Mouse (Mus musculus) forebrain, embryonic 13.5 days (tissue): ENCODE data around the gene Gadd45b. TPM values are rescaled to one million over a fixed set of nuclear protein-coding genes. Genes with fewer than 3 reads are reported as not detected.

Experiments used
- ATAC-seq: fragments of 200-750 bp; cut with Nextera tagmentation; 2 replicates; pipeline ENCODE4 v1.8.0; 2017
- H3K27ac ChIP-seq: fragments of 300-500 bp; sonication (generic); 2 replicates; pipeline ENCODE4 v1.5.1; 2015; ENCODE audit warnings: inconsistent platforms, mild to moderate bottlenecking, moderate library complexity
- H3K27me3 ChIP-seq: fragments of 300-500 bp; sonication (generic); 2 replicates; pipeline ENCODE4 v1.6.1; 2015; ENCODE audit warnings: mild to moderate bottlenecking, inconsistent platforms
- H3K36me3 ChIP-seq: fragments of 300-500 bp; sonication (generic); 2 replicates; pipeline ENCODE4 v1.6.1; 2015; ENCODE audit warnings: mild to moderate bottlenecking, inconsistent platforms; ENCODE audit not compliant: poor library complexity, severe bottlenecking
- H3K4me1 ChIP-seq: fragments of 300-500 bp; sonication (generic); 2 replicates; pipeline ENCODE4 v1.6.1; 2015; ENCODE audit warnings: inconsistent platforms
- H3K4me2 ChIP-seq: fragments of 300-500 bp; sonication (generic); 2 replicates; pipeline ENCODE4 v1.6.1; 2015; ENCODE audit warnings: inconsistent platforms, mild to moderate bottlenecking, moderate library complexity
- H3K4me3 ChIP-seq: fragments of 300-500 bp; sonication (generic); 2 replicates; pipeline ENCODE4 v1.5.1; 2015; ENCODE audit warnings: mild to moderate bottlenecking, inconsistent platforms
- H3K9ac ChIP-seq: fragments of 300-500 bp; sonication (generic); 2 replicates; pipeline ENCODE4 v1.6.1; 2015; ENCODE audit warnings: mild to moderate bottlenecking, inconsistent platforms
- H3K9me3 ChIP-seq: fragments of 300-500 bp; sonication (generic); replicated peaks from 2 replicates; pipeline ENCODE4 v1.6.1; 2016; ENCODE audit warnings: inconsistent platforms
- WGBS: fragments of 180-500 bp; shearing (Covaris S2); methylation state at CpG from one replicate; pipeline ENCODE4 v1.1.7; 2015; 5-methylcytosine and 5-hydroxymethylcytosine counted together
- polyA plus RNA-seq: library from polyadenylated mRNA; unstranded; fragments of >200 nt; fragmentation: Nextera tagmentation; extraction: Ambion mirVana; gene quantifications from 2 replicates; pipeline ENCODE4 v1.2.1, GENCODE M21; 2015

The Gadd45b gene
- polyA plus RNA-seq, 1 experiment from 2014 or later, result 4.9 TPM

- H3K27me3 ChIP-seq, result no peaks in the 10 kb centered on the region
- H3K36me3 ChIP-seq, result peaks cover 58% of the 10 kb centered on the region
- WGBS, result 91% methylated on average over 5 of the region's 5 CpGs
- no peak overlapping the region for H3K27ac ChIP-seq
- H3K4me1 ChIP-seq, result peaks cover 23% of the 10 kb centered on the region
- H3K9me3 ChIP-seq, result no peaks in the 10 kb centered on the region
- no peak overlapping the region for H3K4me2 ChIP-seq
- H3K9ac ChIP-seq, result no peak overlapping the region; the same call in 1 of the 2 replicates
- H3K4me3 ChIP-seq, result no peak overlapping the region
- no peak for ATAC-seq
These were observed 15.6 kb upstream of the Gadd45b start for GRCm38 (mm10) chr10:80914253-80914656.

GRCm38 (mm10) chr10:80915260-80915659, 14.6 kb upstream of the Gadd45b start:
- no peaks in the 10 kb centered on the region for H3K27me3 ChIP-seq
- H3K9me3 ChIP-seq, result no peaks in the 10 kb centered on the region
- peaks cover 23% of the 10 kb centered on the region for H3K4me1 ChIP-seq
- ATAC-seq, result no peak
- no peak overlapping the region for H3K4me2 ChIP-seq
- 88% methylated on average over 2 of the region's 2 CpGs for WGBS
- no peak overlapping the region for H3K4me3 ChIP-seq
- H3K9ac ChIP-seq, result no peak overlapping the region
- peaks cover 48% of the 10 kb centered on the region for H3K36me3 ChIP-seq
- no peak overlapping the region for H3K27ac ChIP-seq

- 72% methylated on average over 4 of the region's 4 CpGs for WGBS
- no peak overlapping the region for H3K27ac ChIP-seq
- no peak overlapping the region for H3K4me3 ChIP-seq
- H3K4me2 ChIP-seq, result 0 out of 2 replicates have a peak overlapping the region, but pooled peaks have one; percentile 99
- H3K9me3 ChIP-seq, result no peaks in the 10 kb centered on the region
- H3K27me3 ChIP-seq, result no peaks in the 10 kb centered on the region
- ATAC-seq, result no peak
- H3K9ac ChIP-seq, result no peak overlapping the region
- H3K36me3 ChIP-seq, result peaks cover 44% of the 10 kb centered on the region
- peaks cover 23% of the 10 kb centered on the region for H3K4me1 ChIP-seq
These were observed 14.1 kb upstream of the Gadd45b start for GRCm38 (mm10) chr10:80915736-80916135.

- ATAC-seq, result no peak; the same call in 1 of the 2 replicates
- 1% methylated on average over 15 of the region's 15 CpGs for WGBS
These were observed 12.5 kb upstream of the Gadd45b start for GRCm38 (mm10) chr10:80917336-80917778.

GRCm38 (mm10) chr10:80917779-80918434, 12.0 kb upstream of the Gadd45b start, which contains the start of gene Lmnb2:
Lmnb2 (minus strand) TSS chr10:80918245.
- 1% methylated on average over 61 of the region's 61 CpGs for WGBS
- peak; percentile 87 for ATAC-seq
- Histone ChIP-seq H3K9me3 (no peaks in the 10 kb centered on the region), H3K4me2 (peak within 1 kb of the TSS; percentile 99), H3K4me3 (peak within 1 kb of the TSS; percentile 93), H3K4me1 (peaks cover 31% of the 10 kb centered on the region), H3K36me3 (peaks cover 23% of the 10 kb centered on the region), H3K27ac (peak within 1 kb of the TSS; percentile 48; the same call in 1 of the 2 replicates), H3K9ac (peak within 1 kb of the TSS; percentile 90), H3K27me3 (no peaks in the 10 kb centered on the region)

More at GRCm38 (mm10) chr10:80917336-80917778, 12.5 kb upstream of the Gadd45b start:
- Histone ChIP-seq H3K27ac (peak overlapping the region; percentile 48; the same call in 1 of the 2 replicates), H3K4me1 (peaks cover 31% of the 10 kb centered on the region), H3K36me3 (peaks cover 28% of the 10 kb centered on the region), H3K9me3 (no peaks in the 10 kb centered on the region), H3K4me2 (peak overlapping the region; percentile 99), H3K9ac (peak overlapping the region; percentile 90), H3K4me3 (peak overlapping the region; percentile 93), H3K27me3 (no peaks in the 10 kb centered on the region)

GRCm38 (mm10) chr10:80921923-80922322, 8.0 kb upstream of the Gadd45b start:
- 7% methylated on average over 16 of the region's 16 CpGs for WGBS
- H3K4me1 ChIP-seq, result peaks cover 15% of the 10 kb centered on the region
- H3K27me3 ChIP-seq, result no peaks in the 10 kb centered on the region
- H3K9ac ChIP-seq, result peak overlapping the region; percentile 54
- no peak for ATAC-seq
- H3K4me2 ChIP-seq, result peak overlapping the region; percentile 46
- H3K27ac ChIP-seq, result no peak overlapping the region
- H3K4me3 ChIP-seq, result peak overlapping the region; percentile 17
- H3K36me3 ChIP-seq, result no peaks in the 10 kb centered on the region
- H3K9me3 ChIP-seq, result no peaks in the 10 kb centered on the region

- H3K9me3 ChIP-seq, result no peaks in the 10 kb centered on the region
- no peak overlapping the region for H3K4me2 ChIP-seq
- H3K36me3 ChIP-seq, result no peaks in the 10 kb centered on the region
- 37% methylated on average over 3 of the region's 3 CpGs for WGBS
- peaks cover 23% of the 10 kb centered on the region for H3K4me1 ChIP-seq
- no peak overlapping the region for H3K4me3 ChIP-seq
- no peak overlapping the region for H3K9ac ChIP-seq
- peaks cover 5% of the 10 kb centered on the region; the same call in 1 of the 2 replicates for H3K27me3 ChIP-seq
- no peak overlapping the region for H3K27ac ChIP-seq
- no peak for ATAC-seq
These were observed 4.4 kb upstream of the Gadd45b start for GRCm38 (mm10) chr10:80925472-80925871.

- peak; percentile 44; the same call in 1 of the 2 replicates for ATAC-seq
- H3K9ac ChIP-seq, result peak overlapping the region; percentile 64
- peaks cover 46% of the 10 kb centered on the region for H3K4me1 ChIP-seq
- under 1% methylated on average over 48 of the region's 48 CpGs for WGBS
- no peaks in the 10 kb centered on the region for H3K9me3 ChIP-seq
- peak overlapping the region; percentile 31 for H3K27ac ChIP-seq
- peaks cover 37% of the 10 kb centered on the region for H3K27me3 ChIP-seq
- peak overlapping the region; percentile 80 for H3K4me2 ChIP-seq
- no peaks in the 10 kb centered on the region for H3K36me3 ChIP-seq
- H3K4me3 ChIP-seq, result peak overlapping the region; percentile 46
These were observed 1.1 kb upstream of the Gadd45b start for GRCm38 (mm10) chr10:80928586-80929298.

GRCm38 (mm10) chr10:80930361-80931152, 684 bp downstream of the Gadd45b start:
- peak overlapping the region; percentile 42 for H3K4me3 ChIP-seq
- H3K4me2 ChIP-seq, result peak overlapping the region; percentile 80
- peaks cover 54% of the 10 kb centered on the region for H3K27me3 ChIP-seq
- peaks cover 62% of the 10 kb centered on the region for H3K4me1 ChIP-seq
- H3K36me3 ChIP-seq, result no peaks in the 10 kb centered on the region
- no peak overlapping the region for H3K27ac ChIP-seq
- H3K9me3 ChIP-seq, result no peaks in the 10 kb centered on the region
- 0 out of 2 replicates have a peak, but pooled peaks have one; percentile 4 for ATAC-seq
- peak overlapping the region; percentile 61 for H3K9ac ChIP-seq
- WGBS, result under 1% methylated on average over 44 of the region's 45 CpGs

GRCm38 (mm10) chr10:80931153-80931671, 1.3 kb downstream of the Gadd45b start:
- WGBS, result 3% methylated on average over 11 of the region's 14 CpGs
- Histone ChIP-seq H3K9me3 (no peaks in the 10 kb centered on the region), H3K36me3 (no peaks in the 10 kb centered on the region), H3K4me3 (peak overlapping the region; percentile 42), H3K4me2 (peak overlapping the region; percentile 80), H3K4me1 (peaks cover 68% of the 10 kb centered on the region), H3K27ac (no peak overlapping the region), H3K9ac (peak overlapping the region; percentile 61; the same call in 1 of the 2 replicates), H3K27me3 (peaks cover 61% of the 10 kb centered on the region)
- no peak for ATAC-seq

GRCm38 (mm10) chr10:80931695-80932094, 1.8 kb downstream of the Gadd45b start:
- 0% methylated on average over 26 of the region's 26 CpGs for WGBS
- Histone ChIP-seq H3K36me3 (no peaks in the 10 kb centered on the region), H3K9ac (no peak overlapping the region), H3K4me2 (peak overlapping the region; percentile 80), H3K27ac (no peak overlapping the region), H3K4me3 (peak overlapping the region; percentile 42; the same call in 1 of the 2 replicates), H3K27me3 (peaks cover 66% of the 10 kb centered on the region), H3K9me3 (no peaks in the 10 kb centered on the region), H3K4me1 (peaks cover 73% of the 10 kb centered on the region)
- no peak for ATAC-seq
